Mouse (Mus musculus) CH12F3 (cell line): ENCODE data around the gene Hdac7.
"Not testable (repeated sequence)": the region's sequence is repeated elsewhere in the genome, so short reads cannot be mapped to it uniquely, and the experiment has no call there.

Experiments
- in situ Hi-C: fragments of 300-500 bp; cut with MboI; formaldehyde crosslinking; loops from 2 replicates; pipeline ENCODE4 v1.14.3; 2020; ENCODE audit warnings: low sequenced_read_pairs

Hdac7 gene

DNA sequence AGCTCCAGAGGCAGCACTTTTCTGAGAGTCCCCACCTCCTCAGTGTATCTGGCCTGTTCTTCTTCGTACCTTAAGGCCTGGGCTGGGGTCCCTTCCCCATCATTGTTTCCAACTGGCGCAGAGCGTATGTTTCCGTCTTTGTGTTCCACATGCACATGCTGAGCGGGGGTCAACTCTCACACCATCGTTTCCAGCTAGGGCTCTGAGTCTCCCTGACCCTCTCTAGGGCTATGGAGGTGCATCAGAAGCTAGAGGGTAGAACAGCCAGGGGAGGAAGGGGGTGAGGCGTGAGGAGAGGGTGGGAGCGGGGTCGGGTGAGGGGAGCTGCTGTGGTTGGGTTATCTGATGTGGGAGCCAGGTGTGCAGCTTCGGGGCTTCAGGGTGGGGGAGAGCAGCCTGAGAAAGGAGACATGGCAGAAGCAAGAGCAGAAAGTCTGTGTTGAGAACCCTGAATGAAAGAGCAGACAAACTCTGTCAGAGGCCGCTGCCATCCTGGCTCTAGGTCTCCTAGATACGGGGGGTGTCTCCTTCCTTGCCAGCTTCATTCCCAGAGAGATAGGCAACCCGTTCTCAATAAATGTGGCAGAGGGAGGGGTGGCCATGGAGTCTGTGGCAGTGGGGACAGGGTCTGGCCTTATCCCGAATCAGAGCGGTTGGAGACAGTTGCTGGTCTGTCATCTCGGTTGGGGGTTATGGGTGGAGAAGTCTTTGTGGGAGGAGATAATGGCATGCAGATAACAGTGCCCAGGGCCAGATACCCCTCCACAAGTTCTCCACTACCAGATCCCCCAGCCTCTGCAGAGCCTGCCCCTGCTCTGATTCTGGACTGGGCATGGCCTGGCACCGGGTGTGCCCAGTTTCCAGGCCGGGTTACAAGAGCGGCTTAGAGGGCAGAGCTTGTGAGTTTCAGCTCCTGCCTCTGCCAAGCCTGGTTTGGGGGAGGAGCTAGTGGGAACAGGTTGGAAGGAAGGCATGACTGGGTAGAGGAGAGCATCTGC is at the start of gene Hdac7:
Hdac7 (minus strand) TSS at position 466 of the 998 bp plus-strand sequence.
- in situ Hi-C loops = no loop called here

- in situ Hi-C loops = no loop called here
These were observed 48.2 kb upstream of the Hdac7 start for GRCm38 (mm10) chr15:97892506-97892905.

DNA sequence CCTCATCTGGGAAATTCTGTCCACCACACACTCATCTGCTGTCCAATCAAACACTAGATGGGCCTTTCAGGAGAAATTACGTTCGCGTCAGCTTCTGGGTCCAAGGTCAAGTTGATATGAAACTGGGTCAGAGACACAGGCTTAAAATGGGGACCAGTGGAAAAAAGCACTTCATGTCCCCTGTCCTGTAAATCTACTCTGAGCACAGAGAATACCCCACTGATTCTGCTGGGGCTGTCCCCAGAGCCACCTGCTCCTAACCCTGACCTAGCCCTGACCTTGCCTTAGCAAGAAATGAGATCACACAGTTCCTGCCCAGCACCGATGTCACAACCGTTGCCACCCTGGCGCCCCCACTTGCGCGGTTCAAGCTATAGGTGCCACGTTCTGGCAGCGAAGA is 46.1 kb upstream of the Hdac7 start:
- in situ Hi-C loops = no loop called here

GRCm38 (mm10) chr15:97890017-97890416 is 45.7 kb upstream of the Hdac7 start:
- in situ Hi-C loops = no loop called here

DNA sequence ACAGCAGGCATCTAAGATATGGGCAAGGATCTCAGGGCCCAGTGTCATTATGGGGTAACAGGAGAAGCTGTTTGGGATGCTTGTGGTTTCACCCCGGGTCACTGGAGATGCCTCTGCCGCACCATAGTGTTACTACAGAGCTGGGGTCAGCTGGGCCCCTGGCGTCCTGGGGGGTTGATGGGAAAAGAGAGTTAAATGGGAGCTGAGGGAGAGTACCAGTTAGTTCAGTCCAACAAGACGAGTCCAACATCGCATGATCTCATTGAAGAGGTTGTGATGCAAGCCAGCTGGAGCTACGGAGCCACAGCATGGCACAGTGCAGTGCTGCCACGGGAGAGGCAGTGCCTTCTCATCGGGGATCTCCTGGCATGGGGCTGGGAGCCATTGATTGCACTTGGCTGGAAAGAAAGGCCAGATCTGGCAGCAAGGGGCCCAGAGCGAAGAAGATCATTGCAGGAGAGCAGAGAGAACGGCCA is 43.3 kb upstream of the Hdac7 start:
- in situ Hi-C loops = no loop called here

DNA sequence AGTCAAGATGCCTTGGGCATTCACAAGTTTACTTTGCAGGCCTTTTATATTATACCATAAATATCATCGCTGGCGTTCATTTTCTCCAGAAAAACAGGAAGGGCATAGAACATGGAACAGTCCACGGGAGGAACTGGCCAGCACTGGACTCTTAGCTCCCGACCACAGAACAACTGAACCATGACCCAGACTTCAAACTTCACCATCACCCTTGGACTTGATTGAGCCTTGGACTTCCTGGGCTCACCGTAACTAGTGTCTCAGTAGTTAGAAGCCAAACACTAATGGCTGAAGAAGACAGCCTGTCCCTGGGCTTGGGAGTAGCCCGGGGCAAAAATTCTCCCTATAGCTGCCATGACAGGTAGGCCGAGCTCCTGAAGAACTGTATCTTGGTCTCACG is 37.1 kb upstream of the Hdac7 start:
- in situ Hi-C loops = no loop called here

GRCm38 (mm10) chr15:97880441-97880840 is 36.1 kb upstream of the Hdac7 start:
- in situ Hi-C loops = no loop called here

GRCm38 (mm10) chr15:97878696-97879328 is 34.5 kb upstream of the Hdac7 start:
- in situ Hi-C loops = no loop called here

- in situ Hi-C loops = no loop called here
These were observed 31.5 kb upstream of the Hdac7 start for GRCm38 (mm10) chr15:97875784-97876183.

DNA sequence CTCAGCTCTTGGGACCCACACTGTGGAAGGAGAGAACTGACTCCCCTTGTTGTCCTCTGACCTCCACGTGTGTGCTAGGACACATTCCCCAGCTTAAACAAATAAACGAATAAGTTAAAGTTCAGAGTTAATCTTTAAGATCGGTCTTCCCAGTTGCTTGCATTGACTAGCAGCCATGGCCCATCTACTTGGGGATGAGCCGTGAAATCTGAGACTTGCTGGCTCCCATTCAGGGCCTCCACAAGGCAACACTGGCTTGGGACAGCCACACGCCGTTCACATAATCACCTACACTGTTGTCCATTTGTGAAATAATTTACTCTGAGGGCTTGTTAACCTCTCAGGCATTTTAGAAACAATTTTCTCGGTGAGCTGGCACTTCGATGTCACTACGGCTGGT is 29.4 kb upstream of the Hdac7 start:
- in situ Hi-C loops = no loop called here

GRCm38 (mm10) chr15:97872161-97872560 is 27.9 kb upstream of the Hdac7 start:
- in situ Hi-C loops = no loop called here

GRCm38 (mm10) chr15:97871055-97872030 is 27.0 kb upstream of the Hdac7 start:
- in situ Hi-C loops = no loop called here

DNA sequence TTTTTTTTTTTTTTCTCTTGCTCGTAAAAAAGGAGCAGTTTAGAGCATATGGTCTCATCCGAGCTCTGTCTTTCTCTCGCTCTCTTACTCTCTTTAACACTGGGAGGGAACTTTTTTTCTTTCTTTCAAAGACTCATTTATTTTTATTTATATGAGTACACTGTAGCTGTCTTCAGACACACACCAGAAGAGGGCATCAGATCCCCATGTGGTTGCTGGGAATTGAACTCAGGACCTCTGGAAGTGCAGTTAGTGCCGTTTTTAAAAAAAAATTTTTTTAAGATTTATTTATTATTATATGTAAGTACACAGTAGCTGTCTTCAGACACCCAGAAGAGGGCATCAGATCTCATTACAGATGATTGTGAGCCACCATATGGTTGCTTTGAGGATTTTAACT is 25.8 kb upstream of the Hdac7 start:
- in situ Hi-C loops = not testable (repeated sequence)

DNA sequence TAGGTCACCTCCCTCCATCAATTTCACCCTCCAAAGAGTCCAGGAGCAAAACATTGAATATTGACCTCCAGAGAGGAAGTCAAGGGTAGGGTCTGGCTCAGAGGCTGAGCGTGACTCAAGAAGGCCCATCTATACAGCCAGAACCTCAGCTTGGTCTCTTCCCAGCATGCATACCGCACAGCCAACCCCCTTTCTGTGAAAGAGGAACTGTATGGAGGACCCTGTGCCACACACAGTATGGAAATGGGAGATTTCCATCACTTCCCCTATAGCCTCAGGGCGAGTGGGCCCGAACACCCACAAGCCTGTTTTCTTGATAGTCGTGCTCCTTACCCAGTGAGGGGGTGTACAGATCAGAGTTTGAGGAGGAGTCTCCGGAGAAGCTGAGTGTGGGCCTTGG is 24.7 kb upstream of the Hdac7 start:
- in situ Hi-C loops = no loop called here

GRCm38 (mm10) chr15:97865988-97866387 is 21.7 kb upstream of the Hdac7 start:
- in situ Hi-C loops = no loop called here

DNA sequence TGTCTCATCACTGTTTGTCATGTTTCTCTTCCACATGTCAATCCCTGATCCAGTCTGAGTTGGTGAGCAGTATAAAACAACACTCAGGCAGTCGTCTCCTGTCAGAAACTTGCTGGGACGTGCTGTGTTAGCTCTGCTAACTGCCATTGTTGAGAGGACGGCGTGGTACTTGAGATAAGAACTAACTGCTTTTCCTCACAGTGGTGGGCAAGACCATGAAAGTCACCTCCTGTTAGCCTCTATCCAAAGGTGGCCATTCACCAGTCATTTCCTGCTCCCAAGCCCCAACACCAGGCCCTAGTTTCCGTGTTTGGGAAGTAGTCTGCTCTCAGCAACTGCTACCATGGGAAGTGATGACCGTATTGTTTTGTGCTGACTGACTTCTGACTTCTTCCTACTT is 20.9 kb upstream of the Hdac7 start:
- in situ Hi-C loops = no loop called here

DNA sequence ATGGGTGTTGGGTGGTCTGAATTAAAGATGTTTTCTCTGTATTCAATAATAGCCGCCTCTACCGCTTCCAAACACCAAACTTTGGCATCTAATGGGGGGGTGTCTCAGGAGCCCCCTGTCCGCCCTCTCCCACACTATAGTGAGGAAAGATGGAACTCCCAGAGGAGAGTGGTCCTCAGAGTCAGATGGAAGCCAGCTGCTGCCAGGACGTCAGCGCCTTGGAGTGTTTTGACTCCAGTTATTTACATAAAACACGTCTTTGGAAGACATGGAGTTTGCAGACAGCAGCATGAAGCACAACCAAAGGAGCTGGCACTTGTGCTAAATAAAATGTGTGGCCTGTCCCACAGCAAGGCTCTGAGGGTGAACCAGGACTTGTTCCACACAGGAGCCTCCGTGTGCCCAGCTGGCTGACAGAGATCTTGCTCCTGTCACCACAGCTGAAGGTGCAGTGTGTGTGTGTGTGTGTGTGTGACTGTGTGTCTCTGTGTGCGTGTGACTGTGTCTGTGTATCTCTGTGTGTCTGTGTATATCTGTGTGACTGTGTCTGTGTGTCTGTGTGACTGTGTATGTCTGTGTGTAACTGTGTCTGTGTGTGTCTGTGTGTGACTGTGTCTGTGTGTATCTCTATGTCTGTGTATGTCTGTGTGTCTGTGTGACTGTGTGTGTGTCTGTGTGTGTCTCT is 20.2 kb upstream of the Hdac7 start:
- in situ Hi-C loops = no loop called here

GRCm38 (mm10) chr15:97863494-97863881 is 19.2 kb upstream of the Hdac7 start:
- in situ Hi-C loops = no loop called here

DNA sequence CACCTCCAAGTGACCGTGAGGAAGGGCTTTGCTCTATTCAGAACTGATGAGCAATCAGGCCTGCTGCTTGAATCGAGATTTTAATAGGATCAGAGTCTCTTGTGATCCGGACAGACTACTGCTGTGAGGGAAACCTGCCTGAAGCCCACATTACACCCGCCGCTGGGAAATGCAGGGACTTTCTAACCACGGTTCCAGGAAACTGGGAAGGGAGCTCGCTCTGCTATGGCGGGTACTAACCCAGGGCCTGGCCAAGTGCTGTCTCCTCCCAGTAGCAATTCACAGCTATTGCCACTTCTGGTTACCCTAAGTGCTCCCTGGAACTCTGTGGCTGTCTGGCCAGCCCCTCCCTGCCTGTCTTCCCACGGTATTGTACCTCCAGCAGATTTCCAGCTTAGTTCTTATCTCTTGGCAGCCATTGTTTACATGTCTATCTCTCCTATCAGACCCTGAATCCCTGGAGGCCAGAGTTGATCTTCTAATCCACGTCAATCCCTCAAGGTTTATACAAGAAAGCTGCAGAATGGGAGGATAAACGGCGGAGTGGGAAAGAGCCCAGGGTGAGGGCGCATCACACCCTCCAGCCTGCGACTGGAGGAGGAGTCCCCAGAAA is 18.7 kb upstream of the Hdac7 start:
- in situ Hi-C loops = no loop called here

- in situ Hi-C loops = no loop called here
These were observed 16.1 kb upstream of the Hdac7 start for GRCm38 (mm10) chr15:97860353-97860752.
